Mouse (Mus musculus) heart, adult 18-20 months (tissue): Measurements from ENCODE around the gene Il1rapl1. TPM values are rescaled to one million over a fixed set of nuclear protein-coding genes. Genes with fewer than 3 reads are reported as not detected.

Experiments used
- DNase-seq, 2 experiments: peaks; one replicate each; pipeline ENCODE4 v3.0.0; 2021 to 2022; ENCODE audit warnings: mixed read lengths in 1 of 2
- total RNA-seq, 2 experiments: library from RNA; stranded (reverse); gene quantifications; 2 replicates each; pipeline ENCODE4 v1.2.3; 2021

Gene Il1rapl1
- total RNA-seq, 2 experiments from 2014 or later, result not detected

DNA sequence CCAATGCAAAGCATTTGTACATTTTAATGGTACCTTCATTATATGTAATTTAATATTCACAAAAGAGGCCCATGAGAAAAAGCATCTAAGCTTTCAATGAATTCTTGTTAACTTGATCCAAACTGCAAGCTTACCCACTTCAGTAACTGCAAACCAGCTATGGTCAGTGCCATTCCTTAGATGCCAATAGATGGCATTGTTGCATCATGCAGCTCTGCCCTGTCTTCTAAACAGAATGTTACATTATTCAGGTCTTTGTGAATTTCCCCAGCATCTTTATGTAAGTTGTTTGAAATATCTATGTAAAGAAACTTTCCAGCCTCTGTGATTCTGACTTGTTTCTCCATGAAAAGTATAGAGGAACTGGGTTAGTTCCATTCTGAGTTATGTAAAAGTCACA is 514.5 kb downstream of the Il1rapl1 start:
- DNase-seq, result no peak

DNA sequence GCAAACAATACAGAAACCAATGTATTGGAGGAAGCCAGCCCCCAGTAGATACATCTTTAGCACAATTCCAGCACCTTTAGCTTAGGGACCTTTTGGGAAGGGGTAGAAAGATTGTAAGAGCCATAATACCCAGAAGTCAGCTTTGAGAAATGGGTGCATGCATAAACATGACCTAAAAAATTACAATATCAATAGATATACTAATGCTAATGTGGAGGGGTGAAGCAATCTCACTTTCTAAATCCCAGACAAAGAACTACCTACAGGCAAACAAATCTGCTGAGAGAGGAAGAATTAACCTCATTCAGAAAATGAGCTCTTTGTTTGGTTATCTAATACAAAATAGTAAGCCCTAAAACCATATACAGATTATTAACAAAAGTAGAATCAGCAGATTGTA is 607.4 kb downstream of the Il1rapl1 start:
- DNase-seq, result no peak

DNA sequence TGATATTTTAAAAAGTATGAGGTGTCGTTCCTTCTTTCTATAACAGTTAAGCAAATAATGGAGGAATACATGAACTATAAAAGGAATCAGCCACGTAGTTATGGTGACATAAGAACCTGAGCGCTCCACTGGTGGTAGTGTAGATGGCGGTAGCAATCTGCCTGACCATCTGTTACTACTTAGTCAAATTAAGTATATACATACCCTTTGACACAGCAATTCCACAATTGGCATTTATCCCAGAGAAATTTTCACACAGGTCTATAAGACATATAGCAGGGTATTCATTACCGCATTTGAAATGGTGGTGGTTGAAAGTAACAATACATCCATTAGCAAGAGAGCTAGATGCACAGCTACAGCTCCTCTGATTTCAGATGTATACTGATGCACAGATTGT is 612.8 kb downstream of the Il1rapl1 start:
- no peak for DNase-seq

DNA sequence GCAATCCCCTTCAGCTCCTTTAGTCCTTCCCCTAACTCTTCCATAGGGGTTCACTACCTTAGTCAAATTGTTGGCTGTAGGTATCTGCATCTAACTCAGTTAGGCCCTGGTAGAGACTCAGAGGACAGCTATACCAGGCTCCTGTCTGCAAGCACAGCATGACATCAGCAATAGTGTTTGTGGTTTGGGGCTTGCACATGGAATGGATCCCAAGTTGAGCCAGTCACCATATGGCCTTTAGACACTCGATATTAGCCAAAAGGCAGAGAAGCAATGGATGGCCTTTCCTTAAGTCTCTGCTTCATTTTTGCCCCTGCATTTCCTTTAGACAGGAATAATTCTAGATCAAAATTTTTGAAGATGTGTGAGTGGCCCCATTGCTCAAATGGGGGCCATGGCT is 632.0 kb downstream of the Il1rapl1 start:
- DNase-seq, result no peak

DNA sequence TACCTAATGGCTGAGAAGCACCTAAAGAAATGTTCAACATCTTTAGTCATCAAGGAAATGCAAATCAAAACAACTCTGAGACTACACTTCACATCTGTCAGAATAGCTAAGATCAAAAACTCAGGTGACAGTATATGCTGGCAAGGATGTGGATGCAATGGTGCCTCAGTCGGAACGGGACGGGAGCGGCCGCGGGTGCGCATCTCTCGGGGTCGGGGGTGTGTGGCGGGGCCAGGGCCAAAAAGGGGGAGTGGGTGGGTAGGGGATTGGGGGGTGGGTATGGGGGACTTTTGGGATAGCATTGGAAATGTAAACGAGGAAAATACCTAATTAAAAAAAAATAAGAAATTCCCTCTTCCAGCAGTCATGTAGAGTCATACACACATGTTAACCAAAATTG is 877.3 kb downstream of the Il1rapl1 start:
- DNase-seq, result peak; percentile 53 to 81

DNA sequence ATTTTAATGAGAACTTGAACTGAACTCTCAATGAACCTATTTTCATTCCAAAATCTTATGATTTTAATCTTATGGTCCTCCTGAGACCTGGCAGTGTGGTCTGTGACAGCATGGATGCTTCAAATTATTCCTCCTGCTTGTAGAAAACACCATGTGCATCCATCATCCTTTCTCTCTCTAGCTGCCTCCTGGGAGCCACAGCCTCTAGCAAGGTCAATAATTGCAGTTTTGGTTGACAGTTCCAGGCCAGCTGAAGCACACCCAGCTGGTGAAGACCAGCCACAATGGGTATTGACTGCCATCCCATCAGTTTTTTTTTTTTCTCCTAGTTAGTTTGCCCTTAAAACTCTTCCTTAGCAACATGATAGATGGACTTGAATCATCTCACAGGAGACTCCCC is 890.2 kb downstream of the Il1rapl1 start:
- DNase-seq, result no peak

DNA sequence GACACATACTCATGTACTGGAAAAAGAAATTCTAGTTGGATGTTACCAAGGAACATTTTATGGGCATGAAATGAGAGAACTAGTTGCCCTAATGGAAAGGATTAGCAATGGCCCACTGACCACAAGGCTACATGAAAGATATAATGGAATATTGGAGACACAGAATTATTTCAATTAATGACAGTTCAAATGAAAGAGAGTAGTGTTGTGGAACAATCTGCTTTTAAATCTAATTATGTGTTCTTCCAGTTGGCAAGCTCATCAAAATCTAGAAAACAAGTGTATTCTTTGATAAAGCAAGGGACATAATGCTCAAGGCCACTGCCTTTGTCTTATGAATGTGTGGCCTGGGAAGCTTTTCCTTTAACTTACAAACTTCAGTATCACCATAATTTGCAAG is 1113.1 kb downstream of the Il1rapl1 start:
- no peak for DNase-seq

DNA sequence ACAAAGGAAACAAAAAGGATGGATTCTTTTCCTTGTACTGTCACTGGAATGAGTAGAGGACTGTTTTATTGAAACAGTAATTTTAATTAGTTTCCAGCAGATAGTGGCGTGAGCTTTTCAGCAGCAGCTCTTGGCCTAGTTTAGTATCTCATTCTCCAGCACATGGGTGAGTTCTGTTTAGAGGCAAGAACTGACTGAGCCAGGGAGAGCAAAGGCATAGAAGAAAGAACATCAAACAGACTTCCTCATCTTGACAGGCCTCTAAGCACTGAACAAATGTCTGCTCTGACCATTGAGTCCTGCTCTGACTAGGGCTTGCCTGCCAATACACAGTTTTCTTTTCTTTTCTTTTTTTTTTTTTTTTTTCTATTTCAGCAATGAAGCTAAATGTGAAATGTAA is 1160.3 kb downstream of the Il1rapl1 start:
- no peak for DNase-seq

DNA sequence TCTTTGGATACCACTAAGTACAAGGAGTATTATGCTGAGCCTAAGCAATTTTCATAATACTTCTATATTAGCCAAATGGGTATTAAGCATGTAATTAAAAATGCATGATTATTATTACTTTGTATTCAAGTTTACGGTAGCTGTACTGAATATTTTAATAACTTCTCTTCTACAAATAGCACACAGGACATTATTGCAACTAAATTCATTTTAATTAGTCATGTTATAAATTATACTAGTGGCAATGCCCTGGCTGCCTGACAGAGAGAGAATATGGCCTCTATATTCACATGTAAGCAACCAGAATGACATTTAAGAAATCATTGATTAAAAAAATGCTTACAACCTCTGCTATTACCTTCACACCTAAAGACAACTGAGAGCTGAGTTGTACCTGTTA is 1160.8 kb downstream of the Il1rapl1 start:
- DNase-seq, result no peak

DNA sequence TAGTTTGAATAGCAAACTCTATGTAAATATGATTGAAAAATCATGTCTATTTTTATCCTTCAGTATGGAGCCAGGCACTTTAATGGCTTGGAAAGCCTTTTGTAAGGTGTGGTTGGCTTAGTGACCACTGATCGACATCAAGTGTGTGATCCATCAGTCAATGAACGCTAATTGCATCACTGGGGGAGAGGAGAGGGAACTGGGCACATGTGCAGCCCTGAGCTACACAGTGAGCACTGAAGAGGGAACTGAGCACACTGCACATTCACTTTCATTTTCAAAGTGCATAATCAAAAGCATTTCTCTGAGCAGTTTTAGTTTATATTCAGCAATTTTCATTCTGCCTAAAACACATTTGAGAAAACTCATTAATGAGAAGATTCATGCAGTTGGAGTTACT is 1164.5 kb downstream of the Il1rapl1 start:
- no peak for DNase-seq

DNA sequence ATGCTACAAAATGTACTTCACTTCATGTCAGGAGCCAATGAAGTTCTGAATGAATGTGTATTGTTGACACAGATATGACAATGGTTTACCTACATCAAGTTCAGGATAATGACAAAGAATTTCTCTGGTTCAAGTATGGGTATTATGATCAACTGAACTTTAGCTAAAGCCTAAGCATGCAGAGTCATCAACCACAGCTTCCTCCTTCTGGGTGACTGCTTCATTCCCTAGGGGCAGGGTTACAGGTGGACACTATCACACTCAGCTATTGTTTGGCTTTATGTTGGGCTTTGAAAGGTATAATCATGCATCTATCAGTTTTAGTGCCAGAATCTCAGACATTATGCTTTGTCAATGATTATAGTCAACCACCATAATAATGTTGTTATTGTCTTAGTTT is 1166.3 kb downstream of the Il1rapl1 start:
- no peak for DNase-seq

DNA sequence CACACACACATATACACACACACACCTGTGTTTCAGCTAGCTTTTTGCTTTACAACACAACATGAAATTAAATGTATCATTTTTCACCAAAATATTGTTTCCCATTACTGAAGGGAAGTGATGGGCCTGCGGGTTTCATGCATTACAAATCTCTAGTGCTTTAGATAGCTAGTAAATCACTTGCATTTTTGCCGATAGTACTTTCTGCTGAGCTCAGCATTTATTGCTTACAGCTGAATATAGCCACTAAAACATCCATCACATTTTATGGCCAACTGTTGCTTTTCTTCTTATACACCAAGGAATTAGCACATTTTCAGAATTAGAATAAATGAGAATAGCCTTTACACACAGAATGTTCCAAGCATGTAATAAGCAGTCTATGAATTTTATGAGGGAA is 1260.6 kb downstream of the Il1rapl1 start:
- no peak for DNase-seq

DNA sequence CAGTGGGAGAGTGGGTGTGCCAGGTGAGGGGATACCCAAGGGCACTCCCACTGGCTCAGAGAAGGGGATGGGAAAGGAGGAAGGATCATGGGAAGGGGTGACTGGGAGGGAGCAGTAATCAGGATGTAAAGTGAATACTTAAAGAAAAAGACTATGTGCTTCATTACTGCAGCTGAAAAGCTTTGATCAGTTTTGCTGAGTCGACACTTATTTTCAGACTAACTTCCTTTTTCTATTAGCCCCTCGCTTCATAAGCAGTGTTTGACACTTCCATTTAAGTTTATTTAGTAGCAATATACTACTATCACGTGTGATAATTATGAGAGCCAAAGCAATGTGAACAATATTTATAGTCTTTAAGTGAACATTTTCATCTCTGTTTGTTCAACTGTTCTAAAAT is 1307.2 kb downstream of the Il1rapl1 start:
- no peak for DNase-seq

DNA sequence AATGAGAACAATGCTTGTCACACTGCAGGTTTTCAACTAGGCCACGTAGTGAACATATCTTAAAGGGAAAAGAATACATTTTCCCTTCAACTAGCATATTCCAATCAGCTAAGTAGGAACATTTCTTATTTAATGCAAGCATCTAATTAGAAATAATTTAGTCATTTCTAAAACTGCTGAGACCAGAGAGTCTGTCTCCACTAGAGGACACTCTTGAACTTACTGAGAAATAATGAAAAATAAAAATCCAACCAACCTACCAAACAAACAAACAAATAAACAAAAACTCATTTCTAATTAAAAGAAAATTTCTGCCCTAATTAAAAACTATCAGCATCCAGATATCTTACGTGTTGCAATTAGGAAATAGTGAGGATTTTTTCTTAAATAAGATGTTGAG is 1312.7 kb downstream of the Il1rapl1 start:
- no peak for DNase-seq

DNA sequence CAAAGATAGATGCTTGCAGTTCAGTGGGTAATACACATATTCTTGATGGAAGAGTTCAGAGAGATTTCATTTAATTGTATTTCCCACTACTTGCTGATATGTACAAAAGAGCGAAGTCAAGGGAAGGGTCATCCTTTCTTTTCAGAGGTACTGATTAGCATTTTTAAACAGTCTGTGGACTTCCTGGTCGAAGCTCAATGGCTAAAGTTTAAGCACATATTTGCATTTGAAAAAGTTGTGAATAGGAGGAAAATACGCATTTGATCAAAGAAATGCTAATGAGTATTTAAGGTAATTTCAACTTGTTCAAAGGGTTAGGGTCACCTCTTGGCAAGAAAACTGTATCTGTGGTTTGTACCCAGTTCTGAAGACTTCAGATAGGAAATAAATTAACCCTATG is 1386.6 kb downstream of the Il1rapl1 start:
- DNase-seq, result no peak
